Mouse (Mus musculus) heart, embryonic 11.5 days (tissue): ENCODE measurements at regions not wholly inside any gene's neighbourhood (a gene's known extent, or its start where the extent isn't known, plus 50 kb on each side); places are given as distances from the start of the nearest gene placed in this dataset.

Experiments used
- ATAC-seq: fragments of 200-750 bp; cut with Nextera tagmentation; replicated peaks from 2 replicates; pipeline ENCODE4 v1.8.0; 2017; ENCODE audit warnings: moderate library complexity; ENCODE audit not compliant: insufficient number of reproducible peaks, low FRiP score, low TSS enrichment
- H3K27ac ChIP-seq: fragments of 300-500 bp; sonication (generic); 2 replicates; pipeline ENCODE4 v1.5.1; 2014; ENCODE audit warnings: mild to moderate bottlenecking, low read depth, low read length
- H3K27me3 ChIP-seq: fragments of 300-500 bp; sonication (generic); 2 replicates; pipeline ENCODE4 v1.6.1; 2014; ENCODE audit warnings: mild to moderate bottlenecking, low read length, mixed read lengths; ENCODE audit not compliant: control insufficient read depth, insufficient read depth
- H3K36me3 ChIP-seq: fragments of 300-500 bp; sonication (generic); 2 replicates; pipeline ENCODE4 v1.6.1; 2014; ENCODE audit warnings: mild to moderate bottlenecking, low read length, moderate library complexity, mixed read lengths; ENCODE audit not compliant: control insufficient read depth, insufficient read depth
- H3K4me1 ChIP-seq: fragments of 300-500 bp; sonication (generic); 2 replicates; pipeline ENCODE4 v1.6.1; 2014; ENCODE audit warnings: low read length; ENCODE audit not compliant: control insufficient read depth, insufficient read depth
- H3K4me2 ChIP-seq: fragments of 300-500 bp; sonication (generic); 2 replicates; pipeline ENCODE4 v1.6.1; 2014; ENCODE audit warnings: mild to moderate bottlenecking, moderate library complexity
- H3K4me3 ChIP-seq: fragments of 300-500 bp; sonication (generic); 2 replicates; pipeline ENCODE4 v1.5.1; 2014; ENCODE audit warnings: low read depth, low read length
- H3K9ac ChIP-seq: fragments of 300-500 bp; sonication (generic); 2 replicates; pipeline ENCODE4 v1.6.1; 2014; ENCODE audit warnings: mild to moderate bottlenecking, low read depth, low read length, moderate library complexity
- H3K9me3 ChIP-seq: fragments of 300-500 bp; sonication (generic); replicated peaks from 2 replicates; pipeline ENCODE4 v1.6.1; 2016; ENCODE audit warnings: low read length; ENCODE audit not compliant: control insufficient read depth
- WGBS: fragments of 180-500 bp; shearing (Covaris S2); extraction: QIAGEN DNeasy Blood & Tissue Kit; methylation state at CpG from one replicate; pipeline ENCODE4 v1.1.7; 2014; ENCODE audit not compliant: insufficient replicate concordance; 5-methylcytosine and 5-hydroxymethylcytosine counted together

DNA sequence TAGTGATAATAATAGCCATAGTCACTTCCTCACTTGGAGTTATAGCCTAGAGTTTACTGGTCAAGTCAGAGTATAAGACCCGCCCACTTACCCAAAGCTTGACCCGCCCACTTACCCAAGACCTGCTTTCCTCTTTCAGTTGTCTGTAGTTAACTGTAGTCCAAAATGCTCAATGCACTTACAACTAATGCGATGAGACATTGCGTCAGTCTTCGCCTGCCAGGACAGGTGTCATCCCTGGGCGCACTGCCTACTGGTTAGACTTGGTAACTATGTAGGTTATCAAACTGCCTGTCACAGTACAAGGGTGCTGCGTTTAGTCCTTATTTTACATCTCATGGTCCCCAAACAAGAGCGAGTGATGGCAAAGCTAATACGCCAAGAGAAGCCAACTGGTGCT lies 294.0 kb downstream of the Mtx2 start:
- H3K4me1 ChIP-seq = no peaks in the 10 kb centered on the region
- H3K27me3 ChIP-seq = no peaks in the 10 kb centered on the region
- H3K9me3 ChIP-seq = no peaks in the 10 kb centered on the region
- ATAC-seq = no peak
- no peaks in the 10 kb centered on the region for H3K36me3 ChIP-seq
- H3K4me2 ChIP-seq = no peak overlapping the region
- H3K4me3 ChIP-seq = no peak overlapping the region
- 93% methylated on average over 9 of the region's 9 CpGs for WGBS
- H3K9ac ChIP-seq = no peak overlapping the region
- no peak overlapping the region for H3K27ac ChIP-seq

DNA sequence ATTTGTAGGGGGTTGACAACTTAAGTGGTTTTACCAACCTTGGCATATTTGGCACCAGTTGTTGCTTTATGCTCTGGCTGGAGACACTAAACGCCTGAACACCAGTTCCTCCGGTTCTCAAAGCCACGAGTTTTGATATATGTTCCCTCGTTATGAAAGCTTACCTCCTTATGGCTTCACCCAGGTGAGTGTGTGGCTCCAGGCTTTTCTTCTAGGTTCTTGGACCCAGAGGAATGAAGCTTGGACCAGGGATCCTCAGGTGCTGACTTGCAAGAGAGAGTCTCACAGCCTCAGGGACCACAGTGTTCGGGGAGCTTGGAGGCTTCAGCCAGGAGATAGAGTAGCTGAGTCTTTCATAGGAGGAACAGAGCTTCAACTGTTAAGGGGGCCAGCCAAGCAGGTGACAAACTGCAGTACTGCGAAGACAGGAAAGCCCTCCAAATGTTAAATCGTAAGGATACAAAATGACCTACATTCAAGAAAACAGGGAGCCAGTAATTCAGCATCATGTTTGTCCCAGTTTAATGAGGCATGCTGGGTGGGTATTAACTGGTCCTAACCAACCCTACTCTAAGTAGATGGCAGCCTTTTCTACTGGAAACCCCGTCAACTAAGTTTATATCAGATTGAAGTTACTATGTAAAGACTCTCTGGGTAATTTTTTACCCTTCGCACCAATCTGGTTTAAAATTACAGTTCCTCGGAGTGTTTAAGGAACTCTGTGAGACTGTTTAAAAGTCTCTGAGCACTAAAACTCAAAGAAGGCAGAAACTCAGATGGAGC lies 307.9 kb downstream of the Mtx2 start:
- no peaks in the 10 kb centered on the region for H3K4me1 ChIP-seq
- no peak overlapping the region for H3K4me2 ChIP-seq
- H3K9me3 ChIP-seq = no peaks in the 10 kb centered on the region
- no peak overlapping the region for H3K9ac ChIP-seq
- 78% methylated on average over 10 of the region's 10 CpGs for WGBS
- peaks cover 20% of the 10 kb centered on the region for H3K27me3 ChIP-seq
- no peak overlapping the region for H3K27ac ChIP-seq
- no peak for ATAC-seq
- H3K36me3 ChIP-seq = no peaks in the 10 kb centered on the region
- no peak overlapping the region for H3K4me3 ChIP-seq

DNA sequence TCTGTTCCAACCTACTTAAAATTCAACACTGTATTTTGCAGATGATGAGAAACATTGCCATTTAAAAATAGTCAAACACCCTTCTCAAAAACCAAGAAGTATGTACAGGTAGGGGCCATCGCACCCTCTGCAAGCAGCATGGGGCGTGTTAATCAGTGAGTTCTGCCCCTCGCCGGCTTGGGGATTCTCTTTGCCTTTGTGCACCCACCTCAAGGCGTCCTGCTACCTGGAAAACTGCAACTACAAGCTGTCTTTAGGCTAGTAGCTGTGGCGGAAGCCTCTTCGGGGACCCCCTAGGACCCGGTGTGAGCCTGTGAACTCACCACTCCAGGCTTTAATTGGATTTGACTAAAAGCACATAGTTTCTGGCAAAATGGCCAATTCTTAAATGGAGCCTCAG lies 311.0 kb downstream of the Mtx2 start:
- Histone ChIP-seq H3K27me3 (peaks cover 41% of the 10 kb centered on the region), H3K9me3 (no peaks in the 10 kb centered on the region), H3K36me3 (no peaks in the 10 kb centered on the region), H3K4me1 (no peaks in the 10 kb centered on the region), H3K4me2 (no peak overlapping the region), H3K9ac (no peak overlapping the region), H3K4me3 (no peak overlapping the region), H3K27ac (no peak overlapping the region)
- 8% methylated on average over 8 of the region's 8 CpGs for WGBS
- ATAC-seq = no peak

DNA sequence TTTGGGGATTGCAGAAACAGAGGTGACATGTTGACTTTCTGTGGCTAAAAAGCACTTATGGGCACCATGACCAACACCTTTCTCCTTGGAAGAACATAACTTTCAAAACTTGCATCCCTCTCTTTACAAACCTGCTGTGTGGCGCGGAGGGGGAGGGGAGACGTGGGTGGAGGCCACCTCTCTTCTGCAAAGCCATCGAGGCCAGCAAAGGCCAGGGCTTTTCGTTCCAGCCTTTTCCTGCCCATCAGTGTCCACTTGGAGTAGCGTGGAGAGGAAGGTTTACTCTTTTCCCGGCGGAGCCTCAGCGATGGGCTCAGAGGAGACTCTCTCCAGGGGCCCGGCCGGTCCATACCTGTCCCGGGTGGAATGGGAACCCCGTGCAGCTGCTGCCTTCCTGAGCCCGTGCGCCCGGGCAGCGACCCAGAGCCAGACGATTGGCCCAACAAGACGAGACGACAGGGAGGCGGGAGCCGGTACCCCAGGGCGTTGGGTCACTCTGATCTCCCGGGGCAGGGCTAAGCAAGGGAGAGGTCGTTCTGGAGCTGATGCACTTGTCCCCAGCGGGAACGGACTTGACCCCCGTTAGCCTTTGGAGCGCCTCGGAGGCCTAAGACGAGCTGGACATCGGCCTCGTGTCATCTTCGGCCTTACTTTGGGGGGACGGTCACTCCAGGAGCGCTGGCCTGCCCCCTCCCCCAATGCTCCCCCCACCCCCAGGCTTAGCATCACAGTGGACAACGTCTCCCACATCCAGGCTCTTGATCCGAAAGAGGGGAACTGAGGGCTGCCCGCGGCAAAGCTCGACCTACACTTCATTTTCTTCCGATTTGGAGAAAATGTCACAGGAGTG lies 311.8 kb downstream of the Mtx2 start:
- Histone ChIP-seq H3K4me2 (peak overlapping the region; percentile 82), H3K27me3 (peaks cover 41% of the 10 kb centered on the region), H3K27ac (no peak overlapping the region), H3K4me3 (peak overlapping the region; percentile 45), H3K9ac (0 out of 2 replicates have a peak overlapping the region, but pooled peaks have one; percentile 2), H3K9me3 (no peaks in the 10 kb centered on the region), H3K36me3 (no peaks in the 10 kb centered on the region), H3K4me1 (no peaks in the 10 kb centered on the region)
- no peak for ATAC-seq
- 2% methylated on average over 41 of the region's 42 CpGs for WGBS

DNA sequence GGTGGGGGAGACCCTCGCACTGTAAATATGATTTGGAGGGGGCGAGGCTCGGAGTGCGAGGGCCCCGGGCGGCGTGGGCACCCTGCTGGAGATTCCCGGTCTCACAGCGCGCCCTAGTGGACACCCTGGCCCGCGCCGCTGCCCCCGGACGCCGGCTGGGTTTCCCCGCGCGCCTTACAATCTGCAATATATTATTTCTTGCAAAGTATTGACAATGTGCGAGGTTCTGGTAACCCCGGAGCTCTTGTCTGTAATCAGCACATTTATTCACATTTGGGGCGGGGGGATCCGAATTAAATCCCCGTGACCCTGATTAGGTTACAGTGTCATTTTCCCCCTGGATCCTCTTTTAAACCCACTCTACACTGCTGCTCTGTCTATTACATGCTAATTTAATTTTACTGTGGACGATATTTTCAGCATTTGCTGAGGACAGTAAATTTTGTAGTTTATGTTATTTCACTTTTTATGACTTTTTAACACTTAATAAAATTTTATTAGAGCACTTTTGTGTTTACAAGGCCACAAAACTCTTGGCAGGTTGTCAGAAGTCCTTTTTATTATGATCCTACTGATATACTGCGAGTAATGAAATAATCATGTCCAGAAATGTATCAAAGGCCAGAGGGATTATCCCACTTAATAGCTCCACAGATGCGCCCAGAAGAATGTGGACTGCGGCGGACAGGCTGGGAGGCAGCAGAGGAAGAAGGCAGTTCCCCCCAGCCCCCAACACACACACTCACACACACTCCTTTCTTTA lies 312.6 kb downstream of the Mtx2 start:
- Histone ChIP-seq H3K4me1 (no peaks in the 10 kb centered on the region), H3K27me3 (peaks cover 44% of the 10 kb centered on the region), H3K36me3 (no peaks in the 10 kb centered on the region), H3K4me3 (peak overlapping the region; percentile 45), H3K9ac (no peak overlapping the region), H3K4me2 (peak overlapping the region; percentile 82), H3K9me3 (no peaks in the 10 kb centered on the region), H3K27ac (no peak overlapping the region)
- no peak for ATAC-seq
- 6% methylated on average over 29 of the region's 29 CpGs for WGBS

DNA sequence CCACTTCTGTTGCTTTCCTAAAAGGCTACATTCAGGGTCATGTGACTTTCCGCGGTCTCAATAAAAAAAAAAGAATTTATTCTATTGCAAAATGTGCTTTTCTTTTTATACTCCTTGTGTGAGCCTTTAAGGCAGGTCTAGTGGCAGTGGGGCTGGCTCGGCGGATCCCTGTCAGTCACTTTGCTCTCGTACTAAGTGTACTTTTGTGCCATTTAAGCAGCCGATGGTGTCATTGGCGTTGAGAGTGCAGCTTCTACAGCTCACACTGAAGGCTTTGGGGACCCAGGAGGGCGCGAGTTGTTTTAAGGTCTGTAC lies 313.1 kb downstream of the Mtx2 start:
- H3K4me2 ChIP-seq = no peak overlapping the region
- H3K27ac ChIP-seq = no peak overlapping the region
- H3K27me3 ChIP-seq = peaks cover 45% of the 10 kb centered on the region
- no peak overlapping the region for H3K4me3 ChIP-seq
- H3K9me3 ChIP-seq = no peaks in the 10 kb centered on the region
- H3K4me1 ChIP-seq = no peaks in the 10 kb centered on the region
- no peaks in the 10 kb centered on the region for H3K36me3 ChIP-seq
- ATAC-seq = no peak
- H3K9ac ChIP-seq = no peak overlapping the region
- WGBS = 31% methylated on average over 9 of the region's 9 CpGs

DNA sequence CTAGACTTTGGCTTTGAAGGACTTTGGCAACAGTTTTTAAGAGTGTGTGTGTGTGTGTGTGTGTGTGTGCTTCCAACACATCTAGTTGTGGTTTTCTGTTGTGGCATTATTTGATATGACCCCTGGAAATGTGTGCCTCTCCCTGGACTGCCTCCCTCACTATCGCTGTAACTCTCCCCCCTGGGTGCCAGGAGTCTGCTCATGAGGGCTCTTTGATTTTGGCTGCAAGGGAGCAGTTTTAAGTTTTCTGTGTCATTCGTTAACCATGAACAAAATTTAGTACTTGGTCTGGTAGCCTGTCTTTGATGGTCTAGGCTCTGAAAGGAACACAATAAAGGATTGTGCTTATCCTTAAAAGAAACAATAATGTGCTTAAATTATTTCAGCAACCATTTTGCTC lies 313.9 kb downstream of the Mtx2 start:
- H3K9me3 ChIP-seq = no peaks in the 10 kb centered on the region
- WGBS = 52% methylated on average over 2 of the region's 2 CpGs
- no peak overlapping the region for H3K4me3 ChIP-seq
- H3K4me1 ChIP-seq = no peaks in the 10 kb centered on the region
- H3K36me3 ChIP-seq = no peaks in the 10 kb centered on the region
- H3K27ac ChIP-seq = no peak overlapping the region
- ATAC-seq = no peak
- H3K4me2 ChIP-seq = no peak overlapping the region
- peaks cover 45% of the 10 kb centered on the region for H3K27me3 ChIP-seq
- H3K9ac ChIP-seq = no peak overlapping the region

DNA sequence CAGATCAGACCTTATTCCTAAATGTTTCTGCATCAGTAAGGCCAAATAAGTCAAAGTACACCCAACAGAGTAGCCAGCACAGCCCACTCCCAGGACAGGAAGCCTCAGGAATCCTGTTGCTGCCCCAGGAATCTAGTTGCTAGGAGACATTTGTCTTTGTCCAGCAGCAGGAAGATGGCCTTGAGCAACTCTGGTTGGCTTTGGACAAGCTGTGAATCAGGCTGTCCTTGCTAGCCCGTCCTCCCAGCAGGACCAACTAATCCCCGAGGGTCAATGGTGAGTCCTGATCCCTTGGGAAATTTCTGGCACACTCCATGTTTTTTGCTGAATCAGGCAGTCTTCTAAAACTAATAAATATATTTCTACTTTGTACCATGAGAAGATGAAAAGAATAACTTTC lies 317.1 kb downstream of the Mtx2 start:
- Histone ChIP-seq H3K27me3 (peaks cover 29% of the 10 kb centered on the region), H3K27ac (no peak overlapping the region), H3K9ac (no peak overlapping the region), H3K4me1 (no peaks in the 10 kb centered on the region), H3K4me3 (no peak overlapping the region), H3K36me3 (no peaks in the 10 kb centered on the region), H3K4me2 (no peak overlapping the region), H3K9me3 (no peaks in the 10 kb centered on the region)
- WGBS = 19% methylated on average over 2 of the region's 2 CpGs
- no peak for ATAC-seq
